8 mouse cellular contexts compared by ENCODE assay signal in the genomic region with DNA sequence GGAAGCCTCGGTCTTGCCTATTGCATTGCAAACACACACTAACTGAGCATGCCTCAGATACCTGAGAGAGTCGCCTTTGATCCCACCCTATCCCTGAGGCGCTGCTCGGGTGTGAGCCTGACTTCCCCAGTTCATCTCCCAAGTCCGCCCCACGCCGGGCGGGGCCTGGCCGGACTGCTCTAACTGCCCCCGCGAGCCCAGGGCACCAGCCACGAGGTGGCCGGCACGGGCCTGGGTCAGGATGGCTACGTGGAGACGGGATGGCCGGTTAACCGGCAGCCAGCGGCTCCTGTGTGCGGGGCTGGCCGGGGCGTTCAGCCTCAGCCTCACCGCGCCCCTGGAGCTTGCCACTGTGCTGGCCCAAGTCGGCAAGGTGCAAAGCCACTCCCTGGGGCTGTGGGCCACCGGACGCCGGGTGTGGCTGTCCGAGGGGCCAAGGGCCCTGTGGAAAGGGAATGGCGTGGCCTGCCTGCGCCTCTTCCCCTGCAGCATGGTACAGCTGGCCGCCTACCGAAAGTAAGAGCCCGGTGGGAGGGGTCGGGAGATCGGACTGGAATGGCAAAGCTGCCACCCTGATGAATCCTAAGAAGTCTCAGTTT. TPM values are rescaled to one million over a fixed set of nuclear protein-coding genes. Genes with fewer than 3 reads are reported as not detected.
DNase-seq lines count a peak whose midpoint lies in the region; ATAC-seq and TF ChIP-seq lines count a peak whose summit lies in the region.

Gene Slc25a43 (plus strand): TSS at position 157 of the 599 bp plus-strand sequence.

- no peak for DNase-seq in left cerebral cortex, adult 2 months (ENCODE audit: extremely low spot score in 1 of 2, low spot score in 2 of 2)
- DNase-seq in left cerebral cortex, postnatal 4 days, result no peak
- peak; percentile 34 for DNase-seq in embryo, embryonic 10.5 days (ENCODE audit: low spot score)
- DNase-seq in kidney, postnatal 10 days, result peak; percentile 41
- no peak for DNase-seq in layer of hippocampus, postnatal 10 days (ENCODE audit: low spot score in 2 of 2)

- no peak for TF ChIP-seq CTCF in left cerebral cortex, adult 2 months (IDR thresholded peaks at IDR 0.05)

- no peaks in the 10 kb centered on the region for H3K9me3 ChIP-seq in heart, embryonic 15.5 days (replicated peaks)
- H3K9me3 ChIP-seq in stomach, embryonic 16.5 days (replicated peaks; ENCODE audit: control insufficient read depth, low read length), result no peaks in the 10 kb centered on the region

- H3K4me2 ChIP-seq in heart, embryonic 15.5 days, result peak within 1 kb of the TSS; percentile 82
- peak within 1 kb of the TSS; percentile 69 for H3K4me2 ChIP-seq in stomach, embryonic 16.5 days (ENCODE audit: low read depth, low read length)

- no peaks in the 10 kb centered on the region for H3K27me3 ChIP-seq in heart, embryonic 15.5 days
- no peaks in the 10 kb centered on the region for H3K27me3 ChIP-seq in stomach, embryonic 16.5 days (ENCODE audit: control insufficient read depth, insufficient read depth, low read length)

- H3K4me1 ChIP-seq in heart, embryonic 15.5 days (replicated peaks), result no peaks in the 10 kb centered on the region
- H3K4me1 ChIP-seq in stomach, embryonic 16.5 days (ENCODE audit: control insufficient read depth, insufficient read depth, low read length), result no peaks in the 10 kb centered on the region

- peaks cover 17% of the 10 kb centered on the region; the same call in 1 of the 2 replicates for H3K79me2 ChIP-seq in macrophage (ENCODE audit: inconsistent target)

- no peaks in the 10 kb centered on the region for H3K36me3 ChIP-seq in heart, embryonic 15.5 days
- no peaks in the 10 kb centered on the region for H3K36me3 ChIP-seq in macrophage (ENCODE audit: inconsistent target)
- H3K36me3 ChIP-seq in stomach, embryonic 16.5 days (ENCODE audit: control insufficient read depth, insufficient read depth, low read length), result no peaks in the 10 kb centered on the region

- intact Hi-C loops in left cerebral cortex, adult 2 months (cut with DNase I), result loop anchor here (2.0 kb wide), 1 partner anchor 99 kb away; the partner anchor contains the start of gene Akap17b
- intact Hi-C loops in left cerebral cortex, postnatal 4 days (cut with DNase I), result no loop called here

- peak within 1 kb of the TSS; percentile 34 for H3K4me3 ChIP-seq in left cerebral cortex, adult 2 months
- peak within 1 kb of the TSS; percentile 55 for H3K4me3 ChIP-seq in heart, embryonic 15.5 days
- H3K4me3 ChIP-seq in macrophage (ENCODE audit: inconsistent target), result peak within 1 kb of the TSS; percentile 40
- H3K4me3 ChIP-seq in stomach, embryonic 16.5 days (replicated peaks; ENCODE audit: low read length), result peak within 1 kb of the TSS; percentile 47

- WGBS in heart, embryonic 15.5 days, result 19% methylated on average over 35 of the region's 36 CpGs
- 17% methylated on average over 30 of the region's 36 CpGs for WGBS in macrophage (ENCODE audit: missing documents)
- 12% methylated on average over 36 of the region's 36 CpGs for WGBS in stomach, embryonic 16.5 days

- no peak within 1 kb of the TSS; the same call in 1 of the 2 replicates for H3K27ac ChIP-seq in left cerebral cortex, adult 2 months
- H3K27ac ChIP-seq in heart, embryonic 15.5 days, result peak within 1 kb of the TSS; percentile 67
- peak within 1 kb of the TSS; percentile 62 for H3K27ac ChIP-seq in macrophage
- H3K27ac ChIP-seq in stomach, embryonic 16.5 days (ENCODE audit: low read length), result no peak within 1 kb of the TSS

- peak within 1 kb of the TSS; percentile 63 for H3K9ac ChIP-seq in heart, embryonic 15.5 days
- peak within 1 kb of the TSS; percentile 73 for H3K9ac ChIP-seq in stomach, embryonic 16.5 days (ENCODE audit: low read length)

- ATAC-seq in heart, embryonic 15.5 days (replicated peaks; ENCODE audit: insufficient number of reproducible peaks, insufficient read depth, low FRiP score, low read depth), result no peak
- ATAC-seq in stomach, embryonic 16.5 days (ENCODE audit: insufficient read depth, low FRiP score), result peak; percentile 37; the same call in 1 of the 2 replicates

RNA-seq across cellular contexts. Expression of gene Slc25a43, which starts in this region (rescaled TPM):
- total RNA-seq in left cerebral cortex, adult 2 months (2021), result under 1 TPM in 1 of 2 experiments, not detected in 1; 0.41 TPM
- total RNA-seq in left cerebral cortex, postnatal 4 days (2021), result not detected
- polyA plus RNA-seq in heart, embryonic 15.5 days (2015; fragmentation: Nextera tagmentation; extraction: Ambion mirVana), result 3.4 and 3.5 TPM in 2 replicates
- total RNA-seq in macrophage (2018; cell fraction: chromatin; rRNA removed), result 10 to 100 TPM in 20 of 26 experiments, 1 to 10 TPM in 6; 3.1 to 36.7 (median 18.2) TPM
- total RNA-seq in macrophage (2018; cell fraction: cytosol; rRNA removed), result 10 to 100 TPM in 8 of 26 experiments, 1 to 10 TPM in 18; 3.8 to 11.6 (median 7.0) TPM
- 10 to 100 TPM in 22 of 26 experiments, 1 to 10 TPM in 4; 3.4 to 28.2 (median 17.5) TPM for total RNA-seq in macrophage (2018; cell fraction: nucleus; rRNA removed)
- 4.7 to 7.4 TPM (median 6.4 TPM) in 3 replicates for polyA plus RNA-seq in macrophage (2018)
- polyA plus RNA-seq in stomach, embryonic 16.5 days (2015; fragmentation: Nextera tagmentation; extraction: Ambion mirVana), result 1.6 and 1.8 TPM in 2 replicates
- total RNA-seq in layer of hippocampus, postnatal 10 days (2021), result under 1 TPM; 0.40 to 0.64 TPM

Comparison
In these comparisons a context has a peak if more than half of its experiments do, and no peak if none do; other contexts are left out.
1. DNase-seq: peak in embryo, embryonic 10.5 days (single experiment) and kidney, postnatal 10 days (single experiment); none in left cerebral cortex, adult 2 months (0 of 2), left cerebral cortex, postnatal 4 days (single experiment) and layer of hippocampus, postnatal 10 days (0 of 2).
2. H3K27ac ChIP-seq: peak in heart, embryonic 15.5 days (single experiment) and macrophage (single experiment); none in left cerebral cortex, adult 2 months (single experiment) and stomach, embryonic 16.5 days (single experiment).
3. Peak in every context shown above with its lines, with median percentiles within 50 percentile points of each other: H3K4me3 ChIP-seq.